Mouse (Mus musculus) granulocyte monocyte progenitor cell, adult 5-6 weeks (primary cell): ENCODE data around the gene Dtl. TPM values are rescaled to one million over a fixed set of nuclear protein-coding genes. Genes with fewer than 3 reads are reported as not detected.

Source experiments
- total RNA-seq, 2 experiments: library from RNA; stranded (forward) in 1 of 2; stranded (reverse) in 1 of 2; fragments of 200-712, 200-1000 nt in 1 of 2; fragments of >200 nt in 1 of 2; fragmentation: Nextera tagmentation in 1 of 2; gene quantifications; 2 replicates each; pipeline ENCODE4 v1.2.3; 2014 to 2017

Dtl gene
- total RNA-seq, 2 experiments from 2014 or later, result 76.1 to 90.6 TPM

Other genes starting within 250 kb of the Dtl start
- 25.5 and 27.2 TPM in 2 replicates for gene Tmem206, start 249.6 kb downstream of the Dtl start, total RNA-seq (2014; fragmentation: Nextera tagmentation)
- gene Tmem206, start 249.6 kb downstream of the Dtl start, total RNA-seq (2017), result 19.7 and 23.2 TPM in 2 replicates
- 117 and 162 TPM in 2 replicates for gene Ppp2r5a, start 172.3 kb downstream of the Dtl start, total RNA-seq (2014; fragmentation: Nextera tagmentation)
- gene Ppp2r5a, start 172.3 kb downstream of the Dtl start, total RNA-seq (2017), result 122 and 183 TPM in 2 replicates
- 64.6 and 78.4 TPM in 2 replicates for gene Ints7, start 92 bp upstream of the Dtl start, total RNA-seq (2014; fragmentation: Nextera tagmentation)
- 55.9 and 62.3 TPM in 2 replicates for gene Ints7, start 92 bp upstream of the Dtl start, total RNA-seq (2017)
- 32.2 and 34.6 TPM in 2 replicates for gene Lpgat1, start 142.3 kb upstream of the Dtl start, total RNA-seq (2014; fragmentation: Nextera tagmentation)
- 31.7 and 36.3 TPM in 2 replicates for gene Lpgat1, start 142.3 kb upstream of the Dtl start, total RNA-seq (2017)
- 6.3 and 7.1 TPM in 2 replicates for gene Nek2, start 245.9 kb upstream of the Dtl start, total RNA-seq (2014; fragmentation: Nextera tagmentation)
- gene Nek2, start 245.9 kb upstream of the Dtl start, total RNA-seq (2017), result 28.8 and 42.1 TPM in 2 replicates